Mouse (Mus musculus) spleen, adult 2 months (tissue): Measurements from ENCODE around the gene 4931406P16Rik.

Source experiments
- CTCF ChIP-seq: fragments of 200-500 bp; IDR thresholded peaks from 2 replicates; pipeline ENCODE4 v1.5.1; 2011; ENCODE audit warnings: mild to moderate bottlenecking, inconsistent platforms; ENCODE audit not compliant: insufficient read depth, insufficient read length, insufficient replicate concordance; ENCODE audit errors: extremely low read depth
- POLR2A ChIP-seq: fragments of 200-500 bp; IDR thresholded peaks from 2 replicates; pipeline ENCODE4 v1.6.1; 2011; ENCODE audit warnings: low read depth, low read length, inconsistent platforms

- TF ChIP-seq POLR2A, result no peak
- TF ChIP-seq CTCF, result no peak
These were observed 75.3 kb downstream of the 4931406P16Rik start for GRCm38 (mm10) chr7:34238086-34238485.
